Mouse (Mus musculus) B cell, adult 2 months (primary cell): ENCODE results near the gene Gm49325.

ENCODE experiments used
- DNase-seq, 2 experiments: peaks; one replicate each; pipeline ENCODE4 v3.0.0; 2022

The Gm49325 gene

GRCm38 (mm10) chr10:77605908-77606826 is at the start of gene Gm49325, which contains the start of gene Sumo3:
Gm49325 (plus strand) TSS chr10:77606197.
Sumo3 (plus strand) TSS chr10:77606097.
- DNase-seq = peak; percentile 100

GRCm38 (mm10) chr10:77556631-77557030 is 49.4 kb upstream of the Gm49325 start:
- DNase-seq = no peak

- DNase-seq = no peak
Measured at GRCm38 (mm10) chr10:77557641-77558040, 48.4 kb upstream of the Gm49325 start.

GRCm38 (mm10) chr10:77560090-77560489 is 45.9 kb upstream of the Gm49325 start:
- no peak for DNase-seq

- DNase-seq = no peak
Measured at GRCm38 (mm10) chr10:77560830-77561229, 45.2 kb upstream of the Gm49325 start.

- DNase-seq = no peak
Measured at GRCm38 (mm10) chr10:77561508-77561907, 44.5 kb upstream of the Gm49325 start.

- no peak for DNase-seq
Measured at GRCm38 (mm10) chr10:77565005-77565404, 41.0 kb upstream of the Gm49325 start.

- DNase-seq = peak; percentile 91
Measured at GRCm38 (mm10) chr10:77566651-77567050, 39.3 kb upstream of the Gm49325 start.

- DNase-seq = no peak
Measured at GRCm38 (mm10) chr10:77569481-77569880, 36.5 kb upstream of the Gm49325 start.

GRCm38 (mm10) chr10:77569973-77570658 is 35.9 kb upstream of the Gm49325 start:
- DNase-seq = no peak

GRCm38 (mm10) chr10:77572225-77572624 is 33.8 kb upstream of the Gm49325 start:
- DNase-seq = peak; percentile 13 to 32

GRCm38 (mm10) chr10:77573162-77573561 is 32.8 kb upstream of the Gm49325 start:
- no peak for DNase-seq

GRCm38 (mm10) chr10:77580027-77580920 is 25.7 kb upstream of the Gm49325 start:
- DNase-seq = no peak

GRCm38 (mm10) chr10:77581023-77581407 is 25.0 kb upstream of the Gm49325 start:
- DNase-seq = peak in 1 of 2 experiments; percentile 13

GRCm38 (mm10) chr10:77581408-77582284 is 24.4 kb upstream of the Gm49325 start, which contains the start of gene Pttg1ip:
Pttg1ip (plus strand) TSS chr10:77581720.
- peak; percentile 94 to 95 for DNase-seq

- no peak for DNase-seq
Measured at GRCm38 (mm10) chr10:77582285-77582618, 23.7 kb upstream of the Gm49325 start.

GRCm38 (mm10) chr10:77583795-77584422 is 22.1 kb upstream of the Gm49325 start:
- no peak for DNase-seq

- no peak for DNase-seq
Measured at GRCm38 (mm10) chr10:77586637-77587036, 19.4 kb upstream of the Gm49325 start.

- no peak for DNase-seq
Measured at GRCm38 (mm10) chr10:77587091-77587775, 18.8 kb upstream of the Gm49325 start.

- no peak for DNase-seq
Measured at GRCm38 (mm10) chr10:77588036-77588435, 18.0 kb upstream of the Gm49325 start.

- DNase-seq = no peak
Measured at GRCm38 (mm10) chr10:77589117-77589516, 16.9 kb upstream of the Gm49325 start.
